Comparison of ENCODE assay signal across 9 mouse cellular contexts in the genomic region with DNA sequence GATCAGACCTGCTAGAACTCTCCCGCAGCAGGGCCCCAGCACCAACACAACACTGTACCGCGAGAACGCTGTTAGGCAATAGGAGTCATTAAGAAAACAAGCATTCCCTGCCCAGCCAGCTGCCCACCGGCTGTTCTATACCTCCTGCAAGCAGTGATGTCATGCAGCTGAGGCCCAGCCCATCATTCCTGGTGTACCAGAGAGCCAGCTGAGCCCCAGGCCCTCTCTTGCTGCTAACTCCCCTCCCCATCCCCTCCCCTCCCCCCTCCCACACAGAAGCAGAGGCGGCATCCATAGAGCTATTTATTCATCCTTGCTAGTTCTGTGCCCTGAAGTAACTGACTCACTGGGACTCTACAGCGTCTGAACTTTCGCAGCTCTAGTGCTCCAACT. TPM values are rescaled to one million over a fixed set of nuclear protein-coding genes. Genes with fewer than 3 reads are reported as not detected.
DNase-seq lines count a peak whose midpoint lies in the region; ATAC-seq and TF ChIP-seq lines count a peak whose summit lies in the region.
"Had no signal": no experiment of that assay in that cellular context is flagged by ENCODE, and none has a peak within 500 bp of the region (broad histone marks: within the 10 kb centered on the region; RNA-seq: fewer than 3 reads in every experiment).

No protein-coding gene starts in this region.

- no peaks in the 10 kb centered on the region for H3K9me3 ChIP-seq in liver, postnatal 0 days (ENCODE audit: low read length)
- H3K9me3 ChIP-seq in liver, embryonic 12.5 days (replicated peaks) = no peaks in the 10 kb centered on the region
- H3K9me3 ChIP-seq in embryonic facial prominence, embryonic 13.5 days = no peaks in the 10 kb centered on the region
- no peaks in the 10 kb centered on the region for H3K9me3 ChIP-seq in limb, embryonic 11.5 days (ENCODE audit: control insufficient read depth, low read length)
- H3K9me3 ChIP-seq in stomach, embryonic 14.5 days (ENCODE audit: control insufficient read depth, low read depth, low read length) = no peaks in the 10 kb centered on the region

- H3K9ac ChIP-seq in liver, postnatal 0 days (replicated peaks) = no peak overlapping the region
- H3K9ac ChIP-seq in liver, embryonic 12.5 days = no peak overlapping the region
- H3K9ac ChIP-seq in embryonic facial prominence, embryonic 13.5 days = 0 out of 2 replicates have a peak overlapping the region, but pooled peaks have one; percentile 40
- no peak overlapping the region for H3K9ac ChIP-seq in limb, embryonic 11.5 days (ENCODE audit: low read length)
- H3K9ac ChIP-seq in stomach, embryonic 14.5 days (replicated peaks; ENCODE audit: low read depth, low read length) = no peak overlapping the region

- H3K27me3 ChIP-seq in liver, postnatal 0 days (ENCODE audit: insufficient read depth, low read length) = peaks cover 41% of the 10 kb centered on the region
- H3K27me3 ChIP-seq in liver, embryonic 12.5 days (replicated peaks) = peaks cover 53% of the 10 kb centered on the region
- H3K27me3 ChIP-seq in embryonic facial prominence, embryonic 13.5 days = peaks cover 10% of the 10 kb centered on the region; the same call in 1 of the 2 replicates
- H3K27me3 ChIP-seq in limb, embryonic 11.5 days (ENCODE audit: control insufficient read depth, insufficient read depth, low read length) = no peaks in the 10 kb centered on the region
- H3K27me3 ChIP-seq in stomach, embryonic 14.5 days (ENCODE audit: control insufficient read depth, insufficient read depth, low read length) = no peaks in the 10 kb centered on the region
- H3K27me3 ChIP-seq: Patski had no signal

- no peak for TF ChIP-seq CTCF in liver, postnatal 0 days (IDR thresholded peaks at IDR 0.05; ENCODE audit: low read depth)

- H3K4me1 ChIP-seq in liver, postnatal 0 days (ENCODE audit: insufficient read depth) = peaks cover 12% of the 10 kb centered on the region; the same call in 1 of the 2 replicates
- peaks cover 21% of the 10 kb centered on the region; the same call in 1 of the 2 replicates for H3K4me1 ChIP-seq in liver, embryonic 12.5 days
- H3K4me1 ChIP-seq in embryonic facial prominence, embryonic 13.5 days = peaks cover 53% of the 10 kb centered on the region
- peaks cover 32% of the 10 kb centered on the region for H3K4me1 ChIP-seq in limb, embryonic 11.5 days (ENCODE audit: control insufficient read depth, insufficient read depth, low read length)
- peaks cover 39% of the 10 kb centered on the region for H3K4me1 ChIP-seq in stomach, embryonic 14.5 days (ENCODE audit: control insufficient read depth, insufficient read depth, low read length)

- DNase-seq in liver, postnatal 0 days = no peak
- DNase-seq in limb, embryonic 11.5 days (ENCODE audit: low spot score) = peak; percentile 75
- DNase-seq in c-Kit-positive CD71-positive TER-119-positive erythroid progenitor cells, embryonic 14.5 days (ENCODE audit: low spot score) = no peak
- DNase-seq in right cerebral cortex, postnatal 36 days (ENCODE audit: low spot score in 2 of 2) = no peak
- DNase-seq: cerebellum, adult 2 months had no signal

- 28% methylated on average over 8 of the region's 8 CpGs for WGBS in liver, postnatal 0 days (ENCODE audit: insufficient replicate concordance)
- WGBS in liver, embryonic 12.5 days (ENCODE audit: insufficient replicate concordance) = 24% methylated on average over 8 of the region's 8 CpGs
- WGBS in embryonic facial prominence, embryonic 13.5 days = 4% methylated on average over 8 of the region's 8 CpGs
- 3% methylated on average over 8 of the region's 8 CpGs for WGBS in limb, embryonic 11.5 days
- WGBS in stomach, embryonic 14.5 days = 7% methylated on average over 8 of the region's 8 CpGs

- no peak overlapping the region for H3K4me2 ChIP-seq in liver, postnatal 0 days (ENCODE audit: low read depth, low read length)
- no peak overlapping the region for H3K4me2 ChIP-seq in liver, embryonic 12.5 days
- H3K4me2 ChIP-seq in embryonic facial prominence, embryonic 13.5 days = peak overlapping the region; percentile 85
- peak overlapping the region; percentile 24; the same call in 1 of the 2 replicates for H3K4me2 ChIP-seq in limb, embryonic 11.5 days (ENCODE audit: low read depth, severe bottlenecking)
- peak overlapping the region; percentile 35 for H3K4me2 ChIP-seq in stomach, embryonic 14.5 days (replicated peaks; ENCODE audit: low read depth, low read length)

- TF ChIP-seq EP300 in liver, postnatal 0 days (IDR thresholded peaks at IDR 0.05; ENCODE audit: low read depth) = no peak

- H3K4me3 ChIP-seq in liver, postnatal 0 days (ENCODE audit: low read depth, low read length) = no peak overlapping the region
- H3K4me3 ChIP-seq in liver, embryonic 12.5 days = no peak overlapping the region
- H3K4me3 ChIP-seq in embryonic facial prominence, embryonic 13.5 days = peak overlapping the region; percentile 26; the same call in 1 of the 2 replicates
- no peak overlapping the region for H3K4me3 ChIP-seq in limb, embryonic 11.5 days (ENCODE audit: low read depth, low read length)
- H3K4me3 ChIP-seq in stomach, embryonic 14.5 days (ENCODE audit: low read depth, low read length) = no peak overlapping the region

- no peak overlapping the region for H3K27ac ChIP-seq in liver, postnatal 0 days (ENCODE audit: low read depth)
- no peak overlapping the region for H3K27ac ChIP-seq in liver, embryonic 12.5 days
- H3K27ac ChIP-seq in embryonic facial prominence, embryonic 13.5 days = peak overlapping the region; percentile 85
- peak overlapping the region; percentile 18; the same call in 1 of the 2 replicates for H3K27ac ChIP-seq in limb, embryonic 11.5 days (replicated peaks; ENCODE audit: low read depth, low read length)
- peak overlapping the region; percentile 21; the same call in 1 of the 2 replicates for H3K27ac ChIP-seq in stomach, embryonic 14.5 days (ENCODE audit: low read length)

- ATAC-seq in liver, postnatal 0 days = peak; percentile 54
- no peak for ATAC-seq in liver, embryonic 12.5 days
- ATAC-seq in embryonic facial prominence, embryonic 13.5 days (ENCODE audit: insufficient number of reproducible peaks, insufficient read depth, low FRiP score, low TSS enrichment, low read depth) = 0 out of 2 replicates have a peak, but pooled peaks have one; percentile 17
- peak; percentile 28 for ATAC-seq in limb, embryonic 11.5 days (ENCODE audit: insufficient number of reproducible peaks, low FRiP score, low TSS enrichment, low read depth)
- ATAC-seq in stomach, embryonic 14.5 days (ENCODE audit: insufficient number of reproducible peaks, insufficient read depth, low FRiP score, low read depth) = no peak; the same call in 1 of the 2 replicates

- no peaks in the 10 kb centered on the region for H3K36me3 ChIP-seq in liver, postnatal 0 days (replicated peaks; ENCODE audit: insufficient read depth, low read length)
- H3K36me3 ChIP-seq in liver, embryonic 12.5 days = no peaks in the 10 kb centered on the region
- H3K36me3 ChIP-seq in embryonic facial prominence, embryonic 13.5 days = no peaks in the 10 kb centered on the region
- no peaks in the 10 kb centered on the region for H3K36me3 ChIP-seq in limb, embryonic 11.5 days (ENCODE audit: control insufficient read depth, insufficient read depth, low read length)
- H3K36me3 ChIP-seq in stomach, embryonic 14.5 days (ENCODE audit: control insufficient read depth, insufficient read depth, low read length) = no peaks in the 10 kb centered on the region

RNA-seq across cellular contexts. Expression of gene Grasp, which starts 3.1 kb away (rescaled TPM):
- polyA plus RNA-seq in liver, postnatal 0 days (2015; fragmentation: Nextera tagmentation; extraction: Ambion mirVana) = 0.35 and 0.54 TPM in 2 replicates
- polyA plus RNA-seq in liver, embryonic 12.5 days (2016; fragmentation: Nextera tagmentation; extraction: Ambion mirVana) = 0.81 and 1.3 TPM in 2 replicates
- polyA plus RNA-seq in embryonic facial prominence, embryonic 13.5 days (2015; fragmentation: Nextera tagmentation; extraction: Ambion mirVana) = 7.4 and 8.0 TPM in 2 replicates
- 6.7 and 7.7 TPM in 2 replicates for polyA plus RNA-seq in limb, embryonic 11.5 days (2014; fragmentation: Nextera tagmentation; extraction: Ambion mirVana)
- polyA plus RNA-seq in stomach, embryonic 14.5 days (2014; fragmentation: Nextera tagmentation; extraction: Ambion mirVana) = 6.4 and 7.2 TPM in 2 replicates

RNA-seq across cellular contexts. Expression of gene Nr4a1, which starts 33.2 kb away (rescaled TPM):
- polyA plus RNA-seq in liver, postnatal 0 days (2015; fragmentation: Nextera tagmentation; extraction: Ambion mirVana) = 0.96 and 1.1 TPM in 2 replicates
- 0.83 and 1.0 TPM in 2 replicates for polyA plus RNA-seq in liver, embryonic 12.5 days (2016; fragmentation: Nextera tagmentation; extraction: Ambion mirVana)
- 9.1 and 9.5 TPM in 2 replicates for polyA plus RNA-seq in embryonic facial prominence, embryonic 13.5 days (2015; fragmentation: Nextera tagmentation; extraction: Ambion mirVana)
- 3.5 and 4.0 TPM in 2 replicates for polyA plus RNA-seq in limb, embryonic 11.5 days (2014; fragmentation: Nextera tagmentation; extraction: Ambion mirVana)
- polyA plus RNA-seq in stomach, embryonic 14.5 days (2014; fragmentation: Nextera tagmentation; extraction: Ambion mirVana) = 10.1 and 12.1 TPM in 2 replicates

RNA-seq across cellular contexts. Expression of gene Acvr1b, which starts 47.0 kb away (rescaled TPM):
- polyA plus RNA-seq in liver, postnatal 0 days (2015; fragmentation: Nextera tagmentation; extraction: Ambion mirVana) = 2.2 TPM in 2 replicates
- 1.9 and 2.2 TPM in 2 replicates for polyA plus RNA-seq in liver, embryonic 12.5 days (2016; fragmentation: Nextera tagmentation; extraction: Ambion mirVana)
- 8.0 TPM in 2 replicates for polyA plus RNA-seq in embryonic facial prominence, embryonic 13.5 days (2015; fragmentation: Nextera tagmentation; extraction: Ambion mirVana)
- polyA plus RNA-seq in limb, embryonic 11.5 days (2014; fragmentation: Nextera tagmentation; extraction: Ambion mirVana) = 8.0 and 9.4 TPM in 2 replicates
- 11.5 and 14.5 TPM in 2 replicates for polyA plus RNA-seq in stomach, embryonic 14.5 days (2014; fragmentation: Nextera tagmentation; extraction: Ambion mirVana)

Comparison
In these comparisons a context has a peak if more than half of its experiments do, and no peak if none do; other contexts are left out.
1. ATAC-seq: peak in liver, postnatal 0 days (single experiment), embryonic facial prominence, embryonic 13.5 days (single experiment) and limb, embryonic 11.5 days (single experiment); none in liver, embryonic 12.5 days (single experiment) and stomach, embryonic 14.5 days (single experiment).
2. H3K27ac ChIP-seq: peak in embryonic facial prominence, embryonic 13.5 days (single experiment), limb, embryonic 11.5 days (single experiment) and stomach, embryonic 14.5 days (single experiment); none in liver, postnatal 0 days (single experiment) and liver, embryonic 12.5 days (single experiment).
3. H3K4me2 ChIP-seq: peak in embryonic facial prominence, embryonic 13.5 days (single experiment), limb, embryonic 11.5 days (single experiment) and stomach, embryonic 14.5 days (single experiment); none in liver, postnatal 0 days (single experiment) and liver, embryonic 12.5 days (single experiment).